In genomic region chr1:164762276-164762675, GRCm38 (mm10) we compare ENCODE assay signal across 9 mouse cellular contexts. TPM values are rescaled to one million over a fixed set of nuclear protein-coding genes. Genes with fewer than 3 reads are reported as not detected.
A peak's percentile ranks its signal among the peaks of the same experiment; 100 is the strongest.
DNase-seq lines count a peak whose midpoint lies in the region; ATAC-seq and TF ChIP-seq lines count a peak whose summit lies in the region.
"Had no signal": no experiment of that assay in that cellular context is flagged by ENCODE, and none has a peak within 500 bp of the region (broad histone marks: within the 10 kb centered on the region; RNA-seq: fewer than 3 reads in every experiment).

No protein-coding gene starts in this region.

- H3K27ac ChIP-seq in kidney, embryonic 14.5 days (ENCODE audit: low read depth, low read length), result no peak overlapping the region
- no peak overlapping the region for H3K27ac ChIP-seq in CH12.LX (ENCODE audit: insufficient read depth, low read depth)
- H3K27ac ChIP-seq in lung, embryonic 14.5 days (ENCODE audit: low read depth), result no peak overlapping the region
- H3K27ac ChIP-seq: midbrain, embryonic 12.5 days had no signal

- no peak for TF ChIP-seq POLR2A in CH12.LX (IDR thresholded peaks at IDR 0.05; ENCODE audit: low read depth, low read length)

- in situ Hi-C loops in CH12.LX (cut with MboI; ENCODE audit: low pct_ligation_motif_present, low pct_unique_long_range_greater_than_20kb, low sequenced_read_pairs), result no loop called here

- TF ChIP-seq RAD21 in CH12.LX (IDR thresholded peaks at IDR 0.05; ENCODE audit: low read depth, low read length), result peak; percentile 47

- H3K4me2 ChIP-seq in kidney, embryonic 14.5 days (replicated peaks; ENCODE audit: low read depth, low read length), result no peak overlapping the region
- no peak overlapping the region for H3K4me2 ChIP-seq in CH12.LX (ENCODE audit: insufficient read depth, low read depth, poor library complexity, severe bottlenecking)
- no peak overlapping the region for H3K4me2 ChIP-seq in lung, embryonic 14.5 days
- H3K4me2 ChIP-seq: midbrain, embryonic 12.5 days had no signal

- H3K9ac ChIP-seq in kidney, embryonic 14.5 days (ENCODE audit: low read depth, low read length), result no peak overlapping the region
- H3K9ac ChIP-seq in CH12.LX (ENCODE audit: insufficient read depth, low read depth), result no peak overlapping the region
- H3K9ac ChIP-seq in lung, embryonic 14.5 days, result no peak overlapping the region
- H3K9ac ChIP-seq: midbrain, embryonic 12.5 days had no signal

- DNase-seq in kidney, adult 18-20 months, result peak; percentile 26
- peak; percentile 44 for DNase-seq in CH12.LX (ENCODE audit: extremely low read depth)
- peak; percentile 58 for DNase-seq in adrenal gland, postnatal 14 days
- DNase-seq in lung, embryonic 14.5 days, result no peak
- DNase-seq in gastrocnemius, postnatal 25 days, result no peak
- DNase-seq in ovary, postnatal 10 days (ENCODE audit: low spot score), result no peak

- WGBS in kidney, embryonic 14.5 days, result 62% methylated on average over 2 of the region's 2 CpGs
- whole genome bisulfite sequencing in lung, embryonic 14.5 days, result 64% methylated on average over 2 of the region's 2 CpGs

- no peaks in the 10 kb centered on the region for H3K79me2 ChIP-seq in CH12.LX (replicated peaks; ENCODE audit: control insufficient read depth, extremely low read depth, insufficient read depth, poor library complexity, severe bottlenecking)

- TF ChIP-seq CTCF in CH12.LX (conservative IDR thresholded peaks at IDR 0.05 in 1 of 2, IDR thresholded peaks at IDR 0.05 in 1 of 2; ENCODE audit: low read depth in 2 of 2, low read length in 2 of 2), result peak; percentile 50 to 71; a peak in 3 of 4 replicates
- TF ChIP-seq CTCF in lung, embryonic 14.5 days (IDR thresholded peaks at IDR 0.05; ENCODE audit: low read depth), result peak; percentile 59

- no peaks in the 10 kb centered on the region for H3K9me3 ChIP-seq in kidney, embryonic 14.5 days (ENCODE audit: control insufficient read depth, low read length)
- H3K9me3 ChIP-seq in CH12.LX (replicated peaks; ENCODE audit: low read length), result no peaks in the 10 kb centered on the region
- no peaks in the 10 kb centered on the region for H3K9me3 ChIP-seq in lung, embryonic 14.5 days (ENCODE audit: low read depth, low read length)
- H3K9me3 ChIP-seq: midbrain, embryonic 12.5 days had no signal

- no peaks in the 10 kb centered on the region for H3K4me1 ChIP-seq in kidney, embryonic 14.5 days (ENCODE audit: control insufficient read depth, insufficient read depth, low read length)
- H3K4me1 ChIP-seq in CH12.LX (ENCODE audit: control insufficient read depth in 1 of 2, insufficient read depth in 2 of 2), result 0 out of 4 replicates have a peak, but pooled peaks cover 0 to 3% of the 10 kb centered on the region in 2 experiments
- no peaks in the 10 kb centered on the region for H3K4me1 ChIP-seq in lung, embryonic 14.5 days (ENCODE audit: insufficient read depth)
- H3K4me1 ChIP-seq: midbrain, embryonic 12.5 days had no signal

- no peak for ATAC-seq in kidney, embryonic 14.5 days (ENCODE audit: low FRiP score, low TSS enrichment)
- ATAC-seq in lung, embryonic 14.5 days (ENCODE audit: insufficient read depth), result no peak; the same call in 1 of the 2 replicates
- no peak for ATAC-seq in cerebellum, adult (ENCODE audit: insufficient number of reproducible peaks, low FRiP score, low TSS enrichment)

- TF ChIP-seq EP300 in CH12.LX (IDR thresholded peaks at IDR 0.05; ENCODE audit: low read length), result no peak

- H3K4me3 ChIP-seq in kidney, embryonic 14.5 days (ENCODE audit: low read length), result no peak overlapping the region
- no peak overlapping the region for H3K4me3 ChIP-seq in CH12.LX (replicated peaks in 1 of 3; ENCODE audit: low read depth in 2 of 3, low read length in 2 of 3, poor library complexity in 1 of 3)
- no peak overlapping the region for H3K4me3 ChIP-seq in lung, embryonic 14.5 days (ENCODE audit: low read depth, low read length)
- H3K4me3 ChIP-seq: midbrain, embryonic 12.5 days had no signal

- H3K27me3 ChIP-seq in kidney, embryonic 14.5 days (ENCODE audit: control insufficient read depth, insufficient read depth, low read length), result no peaks in the 10 kb centered on the region
- H3K27me3 ChIP-seq in CH12.LX (replicated peaks), result no peaks in the 10 kb centered on the region
- no peaks in the 10 kb centered on the region for H3K27me3 ChIP-seq in lung, embryonic 14.5 days (ENCODE audit: insufficient read depth, low read length)
- H3K27me3 ChIP-seq: midbrain, embryonic 12.5 days had no signal

- H3K36me3 ChIP-seq in kidney, embryonic 14.5 days (ENCODE audit: control insufficient read depth, insufficient read depth, low read length), result no peaks in the 10 kb centered on the region
- H3K36me3 ChIP-seq in CH12.LX (replicated peaks in 1 of 2; ENCODE audit: control insufficient read depth in 1 of 2, insufficient read depth in 1 of 2, low read length in 1 of 2), result no peaks in the 10 kb centered on the region
- H3K36me3 ChIP-seq in lung, embryonic 14.5 days (ENCODE audit: insufficient read depth), result no peaks in the 10 kb centered on the region
- H3K36me3 ChIP-seq: midbrain, embryonic 12.5 days had no signal

- dilution Hi-C loops in CH12.LX (cut with MboI; ENCODE audit: extremely low pct_ligation_motif_present, extremely low pct_unique_long_range_greater_than_20kb, low sequenced_read_pairs), result no loop called here

TF ChIP-seq in CH12.LX, 34 proteins besides CTCF, POLR2A, EP300 and RAD21:
- TF ChIP-seq KAT2A (IDR thresholded peaks at IDR 0.05; ENCODE audit: insufficient replicate concordance, low read length) (no peak), SMC3 (IDR thresholded peaks at IDR 0.05; ENCODE audit: low read depth, low read length) (peak; percentile 83)

RNA-seq across cellular contexts. Expression of gene Dpt, which starts 34.2 kb away (rescaled TPM):
- 0.29 TPM in 1 of 2 replicates, not detected in the other for polyA plus RNA-seq in kidney, embryonic 14.5 days (2014; fragmentation: Nextera tagmentation; extraction: Ambion mirVana)
- total RNA-seq in CH12.LX (2012; rRNA removed), result not detected in 2 replicates
- not detected in 2 replicates for total RNA-seq in CH12.LX (2014; rRNA removed)
- polyA plus RNA-seq in CH12.LX (2012; ENCODE audit: insufficient read length, low read depth), result not detected in 2 replicates
- 44.2 and 46.1 TPM in 2 replicates for total RNA-seq in adrenal gland, postnatal 14 days (2021)
- 1.3 and 2.3 TPM in 2 replicates for polyA plus RNA-seq in lung, embryonic 14.5 days (2014; fragmentation: Nextera tagmentation; extraction: Ambion mirVana)
- total RNA-seq in gastrocnemius, postnatal 25 days (2021), result 100 to 1,000 TPM in 1 of 2 experiments, 10 to 100 TPM in 1; 51.1 to 109 TPM
- polyA plus RNA-seq: midbrain, embryonic 12.5 days had no signal

Comparison
In these comparisons a context has a peak if more than half of its experiments do, and no peak if none do; other contexts are left out.
1. DNase-seq: peak in kidney, adult 18-20 months (single experiment), CH12.LX (single experiment) and adrenal gland, postnatal 14 days (single experiment); none in lung, embryonic 14.5 days (single experiment), gastrocnemius, postnatal 25 days (single experiment) and ovary, postnatal 10 days (single experiment).
2. RNA of gene Dpt, which starts 34.2 kb away (total RNA-seq): 51.1 to 109 TPM in gastrocnemius, postnatal 25 days and 44.2 to 46.1 TPM in adrenal gland, postnatal 14 days; not detected in CH12.LX; every median in the first group is over 10 times any median in the second.